Mouse (Mus musculus): ENCODE results near the gene 1700025G04Rik.
"Not testable (repeated sequence)": the region's sequence is repeated elsewhere in the genome, so short reads cannot be mapped to it uniquely, and the experiment has no call there.

Gene 1700025G04Rik

GRCm38 (mm10) chr1:151807286-151807685 lies 282.6 kb downstream of the 1700025G04Rik start:
- DNase-seq (ENCODE audit: extremely low read depth, low read depth, low spot score) = no peak

GRCm38 (mm10) chr1:151802795-151803194 lies 287.1 kb downstream of the 1700025G04Rik start:
- DNase-seq (ENCODE audit: extremely low read depth, low read depth, low spot score) = not testable (repeated sequence)

Data from fat pad, adult 2 months (tissue).